Mouse (Mus musculus) limb, embryonic 15.5 days (tissue): Measurements from ENCODE around the gene Engase. TPM values are rescaled to one million over a fixed set of nuclear protein-coding genes. Genes with fewer than 3 reads are reported as not detected.

Experiments
- ATAC-seq: fragments of 200-750 bp; cut with Nextera tagmentation; 2 replicates; pipeline ENCODE4 v1.8.0; 2017; ENCODE audit warnings: low read depth, moderate TSS enrichment; ENCODE audit not compliant: insufficient number of reproducible peaks, low FRiP score, low TSS enrichment
- H3K27ac ChIP-seq: fragments of 300-500 bp; sonication (generic); 2 replicates; pipeline ENCODE4 v1.5.1; 2015; ENCODE audit warnings: moderate library complexity, mild to moderate bottlenecking, inconsistent platforms
- H3K27me3 ChIP-seq: fragments of 300-500 bp; sonication (generic); 2 replicates; pipeline ENCODE4 v1.6.1; 2015; ENCODE audit warnings: inconsistent platforms
- H3K36me3 ChIP-seq: fragments of 300-500 bp; sonication (generic); 2 replicates; pipeline ENCODE4 v1.6.1; 2015; ENCODE audit warnings: inconsistent platforms
- H3K4me1 ChIP-seq: fragments of 300-500 bp; sonication (generic); 2 replicates; pipeline ENCODE4 v1.6.1; 2015; ENCODE audit warnings: inconsistent platforms
- H3K4me2 ChIP-seq: fragments of 300-500 bp; sonication (generic); 2 replicates; pipeline ENCODE4 v1.6.1; 2015; ENCODE audit warnings: mild to moderate bottlenecking, inconsistent platforms
- H3K4me3 ChIP-seq: fragments of 300-500 bp; sonication (generic); 2 replicates; pipeline ENCODE4 v1.5.1; 2015; ENCODE audit warnings: mild to moderate bottlenecking, inconsistent platforms
- H3K9ac ChIP-seq: fragments of 300-500 bp; sonication (generic); 2 replicates; pipeline ENCODE4 v1.6.1; 2015; ENCODE audit warnings: inconsistent platforms
- H3K9me3 ChIP-seq: fragments of 300-500 bp; sonication (generic); 2 replicates; pipeline ENCODE4 v1.6.1; 2016; ENCODE audit warnings: inconsistent platforms
- WGBS: fragments of 180-500 bp; shearing (Covaris S2); methylation state at CpG from one replicate; pipeline ENCODE4 v1.1.7; 2015; 5-methylcytosine and 5-hydroxymethylcytosine counted together
- polyA plus RNA-seq: library from polyadenylated mRNA; unstranded; fragments of >200 nt; fragmentation: Nextera tagmentation; extraction: Ambion mirVana; gene quantifications from 2 replicates; pipeline ENCODE4 v1.2.1, GENCODE M21; 2015

Engase gene
- polyA plus RNA-seq, 1 experiment from 2014 or later: 6.6 TPM

- no peak overlapping the region for H3K4me3 ChIP-seq
Observed at GRCm38 (mm10) chr11:118517924-118518323, 41.3 kb downstream of the Engase start.

DNA sequence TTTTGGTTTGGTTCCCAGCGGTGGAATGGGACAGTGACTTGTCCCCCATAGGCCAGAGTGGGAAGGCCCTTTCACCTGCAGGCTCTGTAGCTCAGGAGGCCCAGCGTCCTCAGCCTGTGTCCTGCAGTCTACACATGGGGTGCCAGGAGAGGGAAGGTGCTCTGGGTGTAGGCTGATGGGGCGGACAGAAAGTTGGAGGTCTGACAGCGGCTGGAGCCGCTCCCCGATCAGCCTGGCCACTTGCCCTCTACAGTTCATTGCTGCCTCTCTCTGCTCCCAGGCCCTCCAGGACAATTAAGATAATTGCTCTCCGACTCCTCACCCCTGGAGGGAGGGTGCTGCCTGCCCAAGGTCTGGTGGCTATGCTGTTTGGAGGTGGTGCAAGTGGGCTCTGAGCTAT, 42.1 kb downstream of the Engase start:
- Histone ChIP-seq H3K9me3 (no peaks in the 10 kb centered on the region), H3K4me1 (no peaks in the 10 kb centered on the region), H3K36me3 (no peaks in the 10 kb centered on the region), H3K27me3 (0 out of 2 replicates have a peak, but pooled peaks cover 11% of the 10 kb centered on the region), H3K4me3 (no peak overlapping the region), H3K9ac (no peak overlapping the region), H3K27ac (no peak overlapping the region), H3K4me2 (no peak overlapping the region)
- ATAC-seq: no peak
- WGBS: 63% methylated on average over 7 of the region's 7 CpGs

More at GRCm38 (mm10) chr11:118517924-118518323, 41.3 kb downstream of the Engase start:
- no peaks in the 10 kb centered on the region for H3K36me3 ChIP-seq
- no peak overlapping the region for H3K27ac ChIP-seq
- peaks cover 11% of the 10 kb centered on the region; the same call in 1 of the 2 replicates for H3K27me3 ChIP-seq
- 78% methylated on average over 7 of the region's 7 CpGs for WGBS
- no peak overlapping the region for H3K4me2 ChIP-seq
- H3K4me1 ChIP-seq: peaks cover 5% of the 10 kb centered on the region; the same call in 1 of the 2 replicates
- no peak overlapping the region for H3K9ac ChIP-seq
- ATAC-seq: no peak
- no peaks in the 10 kb centered on the region for H3K9me3 ChIP-seq

DNA sequence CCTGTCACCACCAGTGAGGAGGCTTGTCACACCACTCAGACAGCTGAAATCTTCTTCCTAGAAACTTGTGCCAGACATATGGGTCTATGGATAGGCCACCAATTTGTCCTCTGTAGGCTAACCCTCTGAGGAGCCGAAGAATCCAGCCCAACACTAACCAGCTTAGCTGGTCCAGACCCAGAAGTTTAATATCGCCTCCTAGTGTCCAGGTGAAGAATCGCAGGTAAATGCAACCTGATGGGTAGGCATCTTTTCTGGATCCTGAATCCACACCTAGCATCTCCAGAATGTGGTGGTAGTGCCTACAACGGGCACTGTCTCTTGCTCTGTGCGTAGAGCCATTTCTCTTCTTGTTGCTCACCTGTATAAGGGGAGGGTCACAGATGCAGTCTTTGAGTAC, 43.6 kb downstream of the Engase start:
- H3K4me1 ChIP-seq: no peaks in the 10 kb centered on the region
- no peak overlapping the region for H3K27ac ChIP-seq
- H3K9ac ChIP-seq: no peak overlapping the region
- H3K36me3 ChIP-seq: no peaks in the 10 kb centered on the region
- no peaks in the 10 kb centered on the region for H3K9me3 ChIP-seq
- 51% methylated on average over 5 of the region's 5 CpGs for WGBS
- no peak overlapping the region for H3K4me2 ChIP-seq
- H3K4me3 ChIP-seq: no peak overlapping the region
- H3K27me3 ChIP-seq: no peaks in the 10 kb centered on the region
- no peak for ATAC-seq

DNA sequence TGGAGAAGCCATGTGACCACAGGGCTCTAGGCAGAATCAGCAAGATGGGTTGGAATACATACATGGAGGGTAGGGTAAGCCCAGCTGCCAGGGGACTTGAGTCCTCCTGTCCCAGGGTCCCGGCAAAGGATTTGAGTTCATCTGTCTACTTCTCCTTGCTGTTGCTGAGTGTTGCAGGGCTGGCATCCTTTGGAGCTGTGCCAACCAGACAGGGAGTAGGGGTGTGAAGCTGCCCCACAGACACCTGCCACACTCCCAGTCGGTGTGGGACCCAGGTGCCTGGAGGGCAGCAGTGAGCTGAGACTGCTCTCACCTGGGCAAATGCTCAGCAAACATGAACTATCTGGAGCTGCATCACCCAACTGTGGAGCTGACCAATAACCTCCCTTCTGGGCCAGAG, 44.3 kb downstream of the Engase start:
- Histone ChIP-seq H3K9ac (no peak overlapping the region), H3K4me2 (no peak overlapping the region), H3K4me3 (no peak overlapping the region), H3K27me3 (no peaks in the 10 kb centered on the region), H3K27ac (no peak overlapping the region), H3K36me3 (no peaks in the 10 kb centered on the region), H3K4me1 (no peaks in the 10 kb centered on the region), H3K9me3 (no peaks in the 10 kb centered on the region)
- 94% methylated on average over 2 of the region's 2 CpGs for WGBS
- ATAC-seq: no peak

GRCm38 (mm10) chr11:118523496-118524145, 47.0 kb downstream of the Engase start:
- Histone ChIP-seq H3K4me2 (no peak overlapping the region), H3K4me1 (no peaks in the 10 kb centered on the region), H3K27me3 (no peaks in the 10 kb centered on the region), H3K9ac (no peak overlapping the region), H3K9me3 (no peaks in the 10 kb centered on the region), H3K4me3 (no peak overlapping the region), H3K27ac (no peak overlapping the region), H3K36me3 (no peaks in the 10 kb centered on the region)
- WGBS: 79% methylated on average over 4 of the region's 4 CpGs
- no peak for ATAC-seq

DNA sequence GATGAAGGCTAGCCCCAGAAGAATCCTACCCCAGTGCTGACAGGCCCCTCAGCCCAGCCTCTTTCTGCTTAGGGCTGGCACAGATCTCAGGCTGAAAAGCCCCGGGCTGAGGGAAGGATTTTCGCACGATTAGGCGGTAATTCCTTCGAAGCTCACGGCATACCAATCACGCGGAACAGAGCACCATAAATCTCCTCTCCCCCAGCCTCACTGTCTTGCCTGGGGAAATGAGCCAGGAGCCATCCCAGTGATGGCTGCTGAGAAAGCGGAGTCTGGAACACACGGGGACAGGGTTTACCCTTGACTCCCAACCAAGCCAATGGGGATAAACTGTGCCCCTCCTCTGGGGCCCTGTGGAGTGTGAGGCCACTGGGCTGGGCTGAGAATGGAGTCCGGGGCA, 48.4 kb downstream of the Engase start:
- Histone ChIP-seq H3K9me3 (no peaks in the 10 kb centered on the region), H3K4me2 (no peak overlapping the region), H3K27ac (no peak overlapping the region), H3K36me3 (no peaks in the 10 kb centered on the region), H3K4me3 (no peak overlapping the region), H3K4me1 (no peaks in the 10 kb centered on the region), H3K27me3 (no peaks in the 10 kb centered on the region), H3K9ac (no peak overlapping the region)
- 31% methylated on average over 11 of the region's 11 CpGs for WGBS
- no peak for ATAC-seq

DNA sequence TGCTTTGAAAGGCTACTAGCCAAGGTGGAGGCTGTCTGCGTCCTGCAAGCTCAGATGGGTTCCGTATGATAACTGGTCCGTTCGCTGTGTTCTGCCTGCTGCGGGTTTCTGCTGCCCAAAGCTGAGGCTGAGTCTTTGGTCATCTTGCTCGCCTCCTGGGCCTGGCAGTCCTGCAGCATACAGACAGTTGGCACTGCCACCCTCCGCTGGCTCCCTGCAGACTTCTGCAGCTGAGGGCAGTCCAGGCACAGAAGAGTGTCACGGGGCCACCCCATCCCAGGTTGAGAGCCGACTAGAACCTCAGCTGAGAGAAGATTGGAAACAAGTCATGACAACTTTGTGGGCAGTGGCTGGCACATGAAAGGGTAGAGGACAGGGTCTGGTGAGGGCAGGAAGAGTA, 52.1 kb downstream of the Engase start:
- no peak overlapping the region for H3K4me3 ChIP-seq
- H3K27ac ChIP-seq: no peak overlapping the region
- ATAC-seq: no peak
- H3K4me2 ChIP-seq: no peak overlapping the region
- no peaks in the 10 kb centered on the region for H3K36me3 ChIP-seq
- H3K4me1 ChIP-seq: no peaks in the 10 kb centered on the region
- WGBS: 86% methylated on average over 9 of the region's 9 CpGs
- H3K9me3 ChIP-seq: no peaks in the 10 kb centered on the region
- no peak overlapping the region for H3K9ac ChIP-seq
- no peaks in the 10 kb centered on the region for H3K27me3 ChIP-seq

GRCm38 (mm10) chr11:118530313-118530712, 53.7 kb downstream of the Engase start:
- H3K4me2 ChIP-seq: no peak overlapping the region
- no peak overlapping the region for H3K9ac ChIP-seq
- H3K4me3 ChIP-seq: no peak overlapping the region
- no peak for ATAC-seq
- H3K27me3 ChIP-seq: no peaks in the 10 kb centered on the region
- no peaks in the 10 kb centered on the region for H3K9me3 ChIP-seq
- WGBS: 72% methylated on average over 8 of the region's 8 CpGs
- no peaks in the 10 kb centered on the region for H3K36me3 ChIP-seq
- H3K4me1 ChIP-seq: no peaks in the 10 kb centered on the region
- H3K27ac ChIP-seq: no peak overlapping the region

GRCm38 (mm10) chr11:118534382-118535092, 57.9 kb downstream of the Engase start:
- H3K27me3 ChIP-seq: no peaks in the 10 kb centered on the region
- H3K27ac ChIP-seq: no peak overlapping the region
- H3K4me3 ChIP-seq: no peak overlapping the region
- 22% methylated on average over 18 of the region's 18 CpGs for WGBS
- no peak for ATAC-seq
- no peaks in the 10 kb centered on the region for H3K36me3 ChIP-seq
- H3K9me3 ChIP-seq: no peaks in the 10 kb centered on the region
- no peak overlapping the region for H3K9ac ChIP-seq
- no peak overlapping the region for H3K4me2 ChIP-seq
- no peaks in the 10 kb centered on the region for H3K4me1 ChIP-seq

GRCm38 (mm10) chr11:118538008-118538407, 61.4 kb downstream of the Engase start:
- H3K4me1 ChIP-seq: no peaks in the 10 kb centered on the region
- 79% methylated on average over 11 of the region's 11 CpGs for WGBS
- ATAC-seq: no peak
- H3K36me3 ChIP-seq: no peaks in the 10 kb centered on the region
- H3K9ac ChIP-seq: no peak overlapping the region
- no peak overlapping the region for H3K4me2 ChIP-seq
- no peak overlapping the region for H3K4me3 ChIP-seq
- peaks cover 9% of the 10 kb centered on the region for H3K27me3 ChIP-seq
- H3K27ac ChIP-seq: no peak overlapping the region
- no peaks in the 10 kb centered on the region for H3K9me3 ChIP-seq
